Mouse (Mus musculus): ENCODE measurements around the gene Myom1. TPM values are rescaled to one million over a fixed set of nuclear protein-coding genes. Genes with fewer than 3 reads are reported as not detected.

The Myom1 gene
- polyA plus RNA-seq, 1 experiment from 2014 or later = 3.9 TPM

DNA sequence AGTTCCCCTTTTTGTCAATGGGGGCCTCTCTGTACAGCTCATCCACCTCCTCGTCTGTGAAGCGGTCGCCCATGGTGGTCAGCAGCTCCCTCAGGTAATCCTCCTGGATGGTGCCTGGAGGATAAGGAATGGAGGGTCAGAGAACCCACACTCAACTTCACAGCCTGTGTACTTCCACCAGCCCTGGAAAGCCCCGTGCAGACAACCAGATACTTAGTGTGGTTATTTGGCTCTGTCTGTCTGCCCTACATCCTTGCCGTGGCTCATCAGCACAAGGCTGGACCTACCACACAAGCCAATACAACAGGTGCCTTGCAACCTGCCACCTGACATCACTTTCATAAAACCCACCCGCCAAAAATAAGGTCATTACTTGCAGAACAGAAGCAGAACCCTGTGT, 7.8 kb upstream of the Myom1 start:
- Histone ChIP-seq H3K9ac (no peak overlapping the region), H3K36me3 (peaks cover 57% of the 10 kb centered on the region), H3K4me1 (peaks cover 52% of the 10 kb centered on the region), H3K4me2 (no peak overlapping the region), H3K4me3 (no peak overlapping the region), H3K27ac (no peak overlapping the region), H3K9me3 (replicated peaks) (no peaks in the 10 kb centered on the region), H3K27me3 (replicated peaks) (no peaks in the 10 kb centered on the region)
- WGBS (ENCODE audit: insufficient replicate concordance) = 66% methylated on average over 6 of the region's 6 CpGs
- ATAC-seq = no peak

- Histone ChIP-seq H3K9ac (no peak overlapping the region), H3K27ac (no peak overlapping the region), H3K4me3 (no peak overlapping the region), H3K36me3 (peaks cover 62% of the 10 kb centered on the region), H3K9me3 (replicated peaks) (no peaks in the 10 kb centered on the region), H3K4me1 (peaks cover 57% of the 10 kb centered on the region), H3K4me2 (no peak overlapping the region), H3K27me3 (replicated peaks) (no peaks in the 10 kb centered on the region)
- 86% methylated on average over 6 of the region's 6 CpGs for WGBS (ENCODE audit: insufficient replicate concordance)
- ATAC-seq = no peak
These were observed 6.9 kb upstream of the Myom1 start for GRCm38 (mm10) chr17:70995551-70995950.

DNA sequence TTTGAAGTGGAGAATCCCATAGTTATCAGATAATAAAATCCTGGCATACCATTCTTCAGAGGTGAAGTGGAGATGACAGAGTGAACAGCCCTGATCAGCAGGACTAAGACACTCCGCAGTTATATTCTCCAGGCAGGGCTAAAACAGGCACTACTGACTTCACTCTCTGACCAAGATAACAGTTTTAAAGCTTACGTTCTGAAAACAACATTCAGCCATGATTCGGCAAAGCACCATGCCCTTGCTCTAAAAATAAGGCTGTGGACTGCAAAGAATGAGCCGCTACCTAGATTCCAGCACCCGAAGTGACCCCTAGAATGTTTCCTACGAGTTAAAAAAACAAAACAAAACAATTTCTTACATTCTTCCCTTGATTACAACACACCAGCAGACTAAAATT, 4.6 kb upstream of the Myom1 start:
- no peaks in the 10 kb centered on the region for H3K27me3 ChIP-seq (replicated peaks)
- H3K9me3 ChIP-seq (replicated peaks) = no peaks in the 10 kb centered on the region
- H3K4me3 ChIP-seq = no peak overlapping the region
- no peak for ATAC-seq
- 52% methylated on average over 6 of the region's 6 CpGs for WGBS (ENCODE audit: insufficient replicate concordance)
- H3K4me1 ChIP-seq = peaks cover 43% of the 10 kb centered on the region
- H3K9ac ChIP-seq = no peak overlapping the region
- H3K4me2 ChIP-seq = no peak overlapping the region
- peaks cover 49% of the 10 kb centered on the region for H3K36me3 ChIP-seq
- H3K27ac ChIP-seq = no peak overlapping the region

DNA sequence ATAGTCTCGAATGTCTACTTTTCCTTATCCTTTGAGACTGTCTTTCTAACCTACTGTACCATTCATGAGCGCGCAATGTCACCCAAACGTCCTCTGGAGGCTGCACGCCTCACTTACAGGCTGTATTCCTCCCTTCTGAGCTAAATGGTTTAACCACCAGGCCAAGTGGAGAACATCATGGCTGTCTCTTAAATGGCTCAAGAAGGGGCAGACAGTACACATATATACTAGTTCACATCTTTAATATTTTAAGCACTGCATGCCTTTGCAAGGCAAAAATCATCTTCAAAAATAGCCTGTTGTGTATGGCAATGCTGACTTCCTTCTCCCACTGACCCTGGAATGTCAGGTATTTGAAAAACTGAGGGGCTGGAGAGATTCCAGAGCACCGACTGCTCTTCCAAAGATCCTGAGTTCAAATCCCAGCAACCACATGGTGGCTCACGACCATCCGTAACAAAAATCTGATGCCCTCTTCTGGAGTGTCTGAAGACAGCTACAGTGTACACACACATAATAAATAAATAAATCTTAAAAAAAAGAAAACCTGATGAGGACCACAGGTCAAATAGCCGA, 3.9 kb upstream of the Myom1 start:
- peaks cover 46% of the 10 kb centered on the region for H3K4me1 ChIP-seq
- ATAC-seq = no peak
- 73% methylated on average over 9 of the region's 9 CpGs for WGBS (ENCODE audit: insufficient replicate concordance)
- H3K27ac ChIP-seq = no peak overlapping the region
- H3K9ac ChIP-seq = no peak overlapping the region
- H3K9me3 ChIP-seq (replicated peaks) = no peaks in the 10 kb centered on the region
- no peaks in the 10 kb centered on the region for H3K27me3 ChIP-seq (replicated peaks)
- H3K36me3 ChIP-seq = peaks cover 44% of the 10 kb centered on the region
- H3K4me2 ChIP-seq = peak overlapping the region; percentile 5; the same call in 1 of the 2 replicates
- H3K4me3 ChIP-seq = no peak overlapping the region

DNA sequence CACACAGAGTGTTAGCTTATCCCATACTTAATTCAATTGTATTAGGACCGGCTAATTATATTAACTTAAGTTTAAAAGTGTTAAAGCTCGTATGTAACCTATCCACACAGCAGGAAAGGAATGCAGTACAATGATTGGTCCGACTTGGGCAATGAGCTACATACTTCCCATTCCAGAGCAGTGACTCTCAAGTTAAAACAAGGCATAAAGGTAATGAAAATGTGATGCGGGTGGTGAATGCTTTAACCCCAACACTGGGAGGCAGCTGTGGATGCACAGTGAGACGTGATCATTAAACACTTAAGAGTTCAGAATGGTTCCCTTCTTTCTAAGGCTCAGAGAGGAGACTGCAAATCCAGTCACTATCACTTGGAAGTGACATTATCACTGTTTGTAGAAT, 3.2 kb upstream of the Myom1 start:
- H3K9me3 ChIP-seq (replicated peaks) = no peaks in the 10 kb centered on the region
- no peak overlapping the region for H3K4me2 ChIP-seq
- no peak for ATAC-seq
- H3K36me3 ChIP-seq = peaks cover 37% of the 10 kb centered on the region
- no peaks in the 10 kb centered on the region for H3K27me3 ChIP-seq (replicated peaks)
- no peak overlapping the region for H3K27ac ChIP-seq
- no peak overlapping the region for H3K9ac ChIP-seq
- WGBS (ENCODE audit: insufficient replicate concordance) = 80% methylated on average over 5 of the region's 5 CpGs
- H3K4me3 ChIP-seq = no peak overlapping the region
- H3K4me1 ChIP-seq = peaks cover 48% of the 10 kb centered on the region

- ATAC-seq = no peak
- peaks cover 28% of the 10 kb centered on the region for H3K36me3 ChIP-seq
- H3K27me3 ChIP-seq (replicated peaks) = no peaks in the 10 kb centered on the region
- H3K4me3 ChIP-seq = peak overlapping the region; percentile 85
- peak overlapping the region; percentile 75 for H3K4me2 ChIP-seq
- 60% methylated on average over 2 of the region's 2 CpGs for WGBS (ENCODE audit: insufficient replicate concordance)
- H3K4me1 ChIP-seq = peaks cover 48% of the 10 kb centered on the region
- peak overlapping the region; percentile 55 for H3K9ac ChIP-seq
- H3K27ac ChIP-seq = 0 out of 2 replicates have a peak overlapping the region, but pooled peaks have one; percentile 0
- H3K9me3 ChIP-seq (replicated peaks) = no peaks in the 10 kb centered on the region
These were observed 2.2 kb upstream of the Myom1 start for GRCm38 (mm10) chr17:71000255-71000654.

GRCm38 (mm10) chr17:71001067-71001466, 1.4 kb upstream of the Myom1 start:
- H3K9ac ChIP-seq = peak overlapping the region; percentile 96
- peak overlapping the region; percentile 85 for H3K4me3 ChIP-seq
- no peaks in the 10 kb centered on the region for H3K27me3 ChIP-seq (replicated peaks)
- H3K36me3 ChIP-seq = peaks cover 20% of the 10 kb centered on the region
- H3K4me2 ChIP-seq = peak overlapping the region; percentile 75
- ATAC-seq = no peak
- peaks cover 48% of the 10 kb centered on the region for H3K4me1 ChIP-seq
- WGBS (ENCODE audit: insufficient replicate concordance) = 7% methylated on average over 6 of the region's 6 CpGs
- peak overlapping the region; percentile 99 for H3K27ac ChIP-seq
- no peaks in the 10 kb centered on the region for H3K9me3 ChIP-seq (replicated peaks)

- peak overlapping the region; percentile 75 for H3K4me2 ChIP-seq
- WGBS (ENCODE audit: insufficient replicate concordance) = 2% methylated on average over 42 of the region's 43 CpGs
- no peaks in the 10 kb centered on the region for H3K9me3 ChIP-seq (replicated peaks)
- H3K27me3 ChIP-seq (replicated peaks) = no peaks in the 10 kb centered on the region
- ATAC-seq = peak; percentile 55
- H3K4me1 ChIP-seq = peaks cover 48% of the 10 kb centered on the region
- peak overlapping the region; percentile 99 for H3K27ac ChIP-seq
- H3K4me3 ChIP-seq = peak overlapping the region; percentile 85
- H3K9ac ChIP-seq = peak overlapping the region; percentile 96
- peaks cover 14% of the 10 kb centered on the region for H3K36me3 ChIP-seq
These were observed 743 bp upstream of the Myom1 start for GRCm38 (mm10) chr17:71001699-71002080.

DNA sequence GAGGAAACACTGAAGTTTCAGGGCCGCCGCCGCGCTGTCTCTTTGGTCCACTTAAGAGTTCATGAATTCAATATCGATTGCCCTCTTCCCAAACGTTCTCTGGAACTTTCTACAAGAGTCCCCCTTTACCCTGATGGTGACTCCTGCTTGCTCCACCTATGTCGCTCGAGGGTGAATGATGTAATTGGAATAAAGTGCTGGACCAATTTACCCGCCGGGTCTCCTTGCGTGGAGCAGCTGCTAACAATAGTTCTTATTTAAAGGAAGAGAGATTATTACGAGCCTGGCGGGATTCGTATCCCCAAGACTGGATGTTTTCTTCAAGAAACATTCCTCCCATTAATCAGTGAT, 286 bp downstream of the Myom1 start, which contains the start of gene Myl12a:
Myl12a (minus strand) TSS at position 135 of the 351 bp plus-strand sequence.
- 13% methylated on average over 14 of the region's 14 CpGs for WGBS (ENCODE audit: insufficient replicate concordance)
- peak; percentile 36 for ATAC-seq
- Histone ChIP-seq H3K4me3 (peak within 1 kb of the TSS; percentile 85), H3K9me3 (replicated peaks) (no peaks in the 10 kb centered on the region), H3K27ac (peak within 1 kb of the TSS; percentile 99), H3K27me3 (replicated peaks) (no peaks in the 10 kb centered on the region), H3K4me1 (peaks cover 47% of the 10 kb centered on the region), H3K4me2 (peak within 1 kb of the TSS; percentile 75), H3K9ac (peak within 1 kb of the TSS; percentile 96), H3K36me3 (peaks cover 13% of the 10 kb centered on the region)

- Histone ChIP-seq H3K36me3 (peaks cover 13% of the 10 kb centered on the region), H3K4me1 (peaks cover 43% of the 10 kb centered on the region), H3K27me3 (replicated peaks) (no peaks in the 10 kb centered on the region), H3K9me3 (replicated peaks) (no peaks in the 10 kb centered on the region), H3K4me2 (peak overlapping the region; percentile 75), H3K9ac (peak overlapping the region; percentile 96), H3K4me3 (peak overlapping the region; percentile 85), H3K27ac (peak overlapping the region; percentile 99)
- 58% methylated on average over 4 of the region's 4 CpGs for WGBS (ENCODE audit: insufficient replicate concordance)
- no peak for ATAC-seq
These were observed 679 bp downstream of the Myom1 start for GRCm38 (mm10) chr17:71003112-71003511.

DNA sequence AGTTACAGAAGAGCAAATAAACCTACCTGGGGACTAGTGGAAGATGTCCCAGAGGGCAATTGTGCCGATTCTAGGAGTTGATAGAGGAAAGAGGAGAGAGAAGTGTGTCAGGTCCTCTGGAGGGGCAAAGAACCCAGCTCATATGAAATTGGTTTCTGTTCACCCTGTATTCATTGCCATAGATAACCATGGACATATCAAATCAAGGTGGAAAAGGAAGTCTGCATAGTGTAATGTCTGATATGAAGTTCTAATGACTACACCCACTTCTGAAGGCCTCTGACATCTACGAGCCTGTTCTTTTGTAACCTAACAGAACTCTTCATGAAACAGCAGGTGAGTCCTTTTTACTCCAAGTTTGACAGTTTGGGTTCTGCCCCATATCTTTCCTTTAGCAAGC, 1.3 kb downstream of the Myom1 start:
- H3K9me3 ChIP-seq (replicated peaks) = no peaks in the 10 kb centered on the region
- WGBS (ENCODE audit: insufficient replicate concordance) = 36% methylated on average over 2 of the region's 2 CpGs
- H3K27me3 ChIP-seq (replicated peaks) = no peaks in the 10 kb centered on the region
- peak overlapping the region; percentile 96 for H3K9ac ChIP-seq
- peaks cover 11% of the 10 kb centered on the region for H3K36me3 ChIP-seq
- peak overlapping the region; percentile 99 for H3K27ac ChIP-seq
- H3K4me1 ChIP-seq = peaks cover 38% of the 10 kb centered on the region
- peak; percentile 13; the same call in 1 of the 2 replicates for ATAC-seq
- H3K4me3 ChIP-seq = 0 out of 2 replicates have a peak overlapping the region, but pooled peaks have one; percentile 85
- peak overlapping the region; percentile 75 for H3K4me2 ChIP-seq

DNA sequence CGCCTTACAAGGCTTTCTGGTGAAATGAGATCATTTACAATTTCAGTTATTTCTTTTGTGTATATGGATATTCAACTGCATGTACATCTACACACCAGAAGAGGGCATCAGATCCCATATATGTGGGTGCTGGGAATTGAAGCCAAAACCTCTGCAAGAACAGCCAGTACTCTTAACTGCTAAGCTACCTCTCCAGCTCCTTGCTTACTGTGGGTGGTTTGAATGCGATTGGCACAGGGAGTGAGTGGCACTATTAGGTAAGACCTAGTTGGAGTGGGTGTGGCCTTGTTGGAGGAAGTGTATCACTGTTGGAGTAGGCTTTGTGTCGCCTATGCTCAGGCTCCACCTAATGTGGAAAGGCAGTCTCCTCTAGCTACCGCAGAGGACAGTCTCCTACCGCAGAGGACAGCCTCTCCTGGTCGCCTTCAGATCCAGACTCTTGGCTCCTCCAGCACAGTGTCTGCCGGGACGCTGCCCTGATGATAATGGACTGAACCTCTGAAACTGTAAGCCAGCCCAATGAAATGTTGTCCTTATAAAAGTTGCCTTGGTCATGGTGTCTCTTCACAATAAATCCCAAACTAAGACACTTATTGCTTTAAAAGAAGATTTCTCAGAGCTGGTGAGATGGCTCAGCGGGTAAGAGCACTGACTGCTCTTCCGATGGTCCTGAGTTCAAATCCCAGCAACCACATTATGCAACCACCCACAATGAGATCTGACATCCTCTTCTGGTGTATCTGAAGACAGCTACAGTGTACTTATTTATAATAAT, 1.9 kb downstream of the Myom1 start:
- no peak for ATAC-seq
- Histone ChIP-seq H3K4me2 (peak overlapping the region; percentile 75), H3K4me3 (no peak overlapping the region), H3K27ac (peak overlapping the region; percentile 53), H3K36me3 (peaks cover 8% of the 10 kb centered on the region), H3K9ac (no peak overlapping the region; the same call in 1 of the 2 replicates), H3K9me3 (replicated peaks) (no peaks in the 10 kb centered on the region), H3K27me3 (replicated peaks) (no peaks in the 10 kb centered on the region), H3K4me1 (peaks cover 34% of the 10 kb centered on the region)
- 79% methylated on average over 10 of the region's 10 CpGs for WGBS (ENCODE audit: insufficient replicate concordance)

Data from liver, embryonic 12.5 days (tissue).